Mouse (Mus musculus): Measurements from ENCODE around the gene N4bp2l1. TPM values are rescaled to one million over a fixed set of nuclear protein-coding genes. Genes with fewer than 3 reads are reported as not detected.

N4bp2l1 gene
- total and polyA plus RNA-seq, 2 experiments, result 48.2 to 81.9 TPM

GRCm38 (mm10) chr5:150581180-150581579 is 15.8 kb downstream of the N4bp2l1 start:
- peaks cover 55% of the 10 kb centered on the region for H3K4me1 ChIP-seq (ENCODE audit: control insufficient read depth, insufficient read depth, low read length)
- peaks cover 2% of the 10 kb centered on the region for H3K36me3 ChIP-seq (ENCODE audit: control insufficient read depth, insufficient read depth, low read length)

GRCm38 (mm10) chr5:150578613-150579171 is 18.3 kb downstream of the N4bp2l1 start:
- peaks cover 4% of the 10 kb centered on the region; the same call in 1 of the 2 replicates for H3K79me2 ChIP-seq (ENCODE audit: control insufficient read depth, insufficient read depth, low read length)
- peaks cover 22% of the 10 kb centered on the region for H3K36me3 ChIP-seq (ENCODE audit: control insufficient read depth, insufficient read depth, low read length)
- no peaks in the 10 kb centered on the region for H3K27me3 ChIP-seq (ENCODE audit: control insufficient read depth, insufficient read depth, low read length)
- peak overlapping the region; percentile 50 for H3K9ac ChIP-seq (ENCODE audit: low read depth, low read length)
- WGBS, result 21% methylated on average over 6 of the region's 6 CpGs
- H3K4me1 ChIP-seq (ENCODE audit: control insufficient read depth, insufficient read depth, low read length), result peaks cover 37% of the 10 kb centered on the region
- peak; percentile 99 for DNase-seq (ENCODE audit: extremely low read depth, low read depth, low spot score)
- TF ChIP-seq CTCF (IDR thresholded peaks at IDR 0.05; ENCODE audit: low read depth, low read length) (no peak), POLR2A (IDR thresholded peaks at IDR 0.05; ENCODE audit: extremely low read depth, insufficient read depth, low read length) (no peak)
- no peak overlapping the region for H3K4me3 ChIP-seq (ENCODE audit: insufficient read depth, low read depth, low read length)
- H3K27ac ChIP-seq (replicated peaks; ENCODE audit: insufficient read depth, low read depth, low read length), result peak overlapping the region; percentile 92

More at GRCm38 (mm10) chr5:150581180-150581579, 15.8 kb downstream of the N4bp2l1 start:
- peak; percentile 90 for DNase-seq (ENCODE audit: extremely low read depth, low read depth, low spot score)
- Histone ChIP-seq H3K27ac (replicated peaks; ENCODE audit: insufficient read depth, low read depth, low read length) (peak overlapping the region; percentile 51), H3K4me3 (ENCODE audit: insufficient read depth, low read depth, low read length) (no peak overlapping the region), H3K79me2 (ENCODE audit: control insufficient read depth, insufficient read depth, low read length) (peaks cover 6% of the 10 kb centered on the region; the same call in 1 of the 2 replicates), H3K27me3 (ENCODE audit: control insufficient read depth, insufficient read depth, low read length) (no peaks in the 10 kb centered on the region), H3K9ac (ENCODE audit: low read depth, low read length) (no peak overlapping the region)
- TF ChIP-seq CTCF (IDR thresholded peaks at IDR 0.05; ENCODE audit: low read depth, low read length), result no peak
- TF ChIP-seq POLR2A (IDR thresholded peaks at IDR 0.05; ENCODE audit: extremely low read depth, insufficient read depth, low read length), result no peak
- WGBS, result 18% methylated on average over 6 of the region's 6 CpGs

- 28% methylated on average over 11 of the region's 11 CpGs for WGBS
- Histone ChIP-seq H3K36me3 (ENCODE audit: control insufficient read depth, insufficient read depth, low read length) (peaks cover 41% of the 10 kb centered on the region), H3K4me3 (ENCODE audit: insufficient read depth, low read depth, low read length) (no peak overlapping the region), H3K27ac (replicated peaks; ENCODE audit: insufficient read depth, low read depth, low read length) (no peak overlapping the region; the same call in 1 of the 2 replicates), H3K79me2 (ENCODE audit: control insufficient read depth, insufficient read depth, low read length) (peaks cover 4% of the 10 kb centered on the region; the same call in 1 of the 2 replicates), H3K4me1 (ENCODE audit: control insufficient read depth, insufficient read depth, low read length) (peaks cover 30% of the 10 kb centered on the region), H3K9ac (ENCODE audit: low read depth, low read length) (no peak overlapping the region), H3K27me3 (ENCODE audit: control insufficient read depth, insufficient read depth, low read length) (no peaks in the 10 kb centered on the region)
- DNase-seq (ENCODE audit: extremely low read depth, low read depth, low spot score), result peak; percentile 75
- no peak for TF ChIP-seq CTCF (IDR thresholded peaks at IDR 0.05; ENCODE audit: low read depth, low read length)
- TF ChIP-seq POLR2A (IDR thresholded peaks at IDR 0.05; ENCODE audit: extremely low read depth, insufficient read depth, low read length), result no peak
Observed at GRCm38 (mm10) chr5:150576832-150577231, 20.2 kb downstream of the N4bp2l1 start.

GRCm38 (mm10) chr5:150574885-150575284 is 22.1 kb downstream of the N4bp2l1 start:
- Histone ChIP-seq H3K79me2 (ENCODE audit: control insufficient read depth, insufficient read depth, low read length) (no peaks in the 10 kb centered on the region; the same call in 1 of the 2 replicates), H3K4me1 (ENCODE audit: control insufficient read depth, insufficient read depth, low read length) (peaks cover 20% of the 10 kb centered on the region), H3K36me3 (ENCODE audit: control insufficient read depth, insufficient read depth, low read length) (peaks cover 50% of the 10 kb centered on the region), H3K4me3 (ENCODE audit: insufficient read depth, low read depth, low read length) (no peak overlapping the region), H3K9ac (ENCODE audit: low read depth, low read length) (no peak overlapping the region), H3K27me3 (ENCODE audit: control insufficient read depth, insufficient read depth, low read length) (no peaks in the 10 kb centered on the region), H3K27ac (replicated peaks; ENCODE audit: insufficient read depth, low read depth, low read length) (no peak overlapping the region)
- WGBS, result 79% methylated on average over 5 of the region's 5 CpGs
- no peak for TF ChIP-seq POLR2A (IDR thresholded peaks at IDR 0.05; ENCODE audit: extremely low read depth, insufficient read depth, low read length)
- TF ChIP-seq CTCF (IDR thresholded peaks at IDR 0.05; ENCODE audit: low read depth, low read length), result no peak
- DNase-seq (ENCODE audit: extremely low read depth, low read depth, low spot score), result no peak

GRCm38 (mm10) chr5:150574403-150574802 is 22.6 kb downstream of the N4bp2l1 start:
- Histone ChIP-seq H3K27ac (replicated peaks; ENCODE audit: insufficient read depth, low read depth, low read length) (no peak overlapping the region), H3K4me3 (ENCODE audit: insufficient read depth, low read depth, low read length) (no peak overlapping the region), H3K79me2 (ENCODE audit: control insufficient read depth, insufficient read depth, low read length) (no peaks in the 10 kb centered on the region; the same call in 1 of the 2 replicates), H3K9ac (ENCODE audit: low read depth, low read length) (no peak overlapping the region), H3K4me1 (ENCODE audit: control insufficient read depth, insufficient read depth, low read length) (peaks cover 17% of the 10 kb centered on the region), H3K27me3 (ENCODE audit: control insufficient read depth, insufficient read depth, low read length) (no peaks in the 10 kb centered on the region), H3K36me3 (ENCODE audit: control insufficient read depth, insufficient read depth, low read length) (peaks cover 53% of the 10 kb centered on the region)
- 92% methylated on average over 3 of the region's 3 CpGs for WGBS
- TF ChIP-seq POLR2A (IDR thresholded peaks at IDR 0.05; ENCODE audit: extremely low read depth, insufficient read depth, low read length), result no peak
- no peak for TF ChIP-seq CTCF (IDR thresholded peaks at IDR 0.05; ENCODE audit: low read depth, low read length)
- no peak for DNase-seq (ENCODE audit: extremely low read depth, low read depth, low spot score)
